Mouse (Mus musculus): ENCODE results near the gene Npcd. TPM values are rescaled to one million over a fixed set of nuclear protein-coding genes. Genes with fewer than 3 reads are reported as not detected.

Gene Npcd
- polyA plus RNA-seq, 1 experiment from 2014 or later: not detected

DNA sequence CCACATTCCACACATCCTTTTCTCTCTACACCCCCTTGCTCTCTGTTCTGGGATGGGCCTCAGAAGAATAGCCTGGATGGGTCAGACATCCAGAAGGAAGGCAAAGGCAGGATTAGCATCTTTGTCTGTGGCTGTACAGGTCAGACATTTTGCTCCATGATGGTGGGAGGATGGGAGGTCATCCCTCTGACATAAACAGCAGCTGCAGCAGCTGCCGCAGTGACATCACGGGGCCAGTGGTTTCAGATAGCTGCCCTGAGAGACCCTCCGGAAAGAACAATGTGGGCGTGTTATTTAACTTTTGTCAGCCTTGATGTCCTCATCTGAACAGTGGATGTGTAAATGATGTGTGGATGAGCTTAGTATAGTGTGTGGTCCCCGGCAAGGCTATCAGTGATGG lies 88.2 kb downstream of the Npcd start:
- no peaks in the 10 kb centered on the region for H3K27me3 ChIP-seq (ENCODE audit: control insufficient read depth, insufficient read depth, low read length)
- H3K9ac ChIP-seq (ENCODE audit: low read length): no peak overlapping the region
- ATAC-seq (ENCODE audit: low FRiP score): no peak
- WGBS: 85% methylated on average over 5 of the region's 5 CpGs
- peak; percentile 6 for DNase-seq (ENCODE audit: low spot score, missing footprints)
- H3K27ac ChIP-seq (ENCODE audit: low read depth, low read length): no peak overlapping the region
- no peak overlapping the region for H3K4me3 ChIP-seq (ENCODE audit: low read depth, low read length)
- peaks cover 11% of the 10 kb centered on the region for H3K4me1 ChIP-seq (ENCODE audit: control insufficient read depth, insufficient read depth, low read length)
- no peaks in the 10 kb centered on the region for H3K9me3 ChIP-seq (ENCODE audit: control insufficient read depth, low read length)
- H3K4me2 ChIP-seq: no peak overlapping the region
- no peaks in the 10 kb centered on the region for H3K36me3 ChIP-seq (ENCODE audit: control insufficient read depth, insufficient read depth, low read length)

DNA sequence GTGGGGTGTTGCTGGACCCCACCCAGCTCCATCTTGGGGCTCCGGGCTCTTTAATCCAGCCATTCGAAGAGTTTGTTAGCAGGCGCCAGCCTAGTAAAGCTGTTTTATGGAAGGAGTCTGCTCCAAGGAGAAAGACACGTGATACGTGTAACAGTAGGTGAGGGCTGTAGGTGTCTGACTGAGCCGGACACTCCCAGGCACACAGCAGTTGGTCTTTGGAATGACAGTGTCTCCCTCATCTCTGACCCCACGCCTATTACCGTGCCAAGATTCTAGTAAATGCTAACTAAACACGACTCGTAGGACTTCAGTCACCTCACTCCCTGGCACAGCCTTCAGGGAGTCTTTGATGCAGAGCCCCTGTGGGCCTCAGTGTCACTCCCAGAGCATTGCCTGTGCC lies 88.7 kb downstream of the Npcd start:
- WGBS: 88% methylated on average over 10 of the region's 10 CpGs
- no peak overlapping the region for H3K9ac ChIP-seq (ENCODE audit: low read length)

DNA sequence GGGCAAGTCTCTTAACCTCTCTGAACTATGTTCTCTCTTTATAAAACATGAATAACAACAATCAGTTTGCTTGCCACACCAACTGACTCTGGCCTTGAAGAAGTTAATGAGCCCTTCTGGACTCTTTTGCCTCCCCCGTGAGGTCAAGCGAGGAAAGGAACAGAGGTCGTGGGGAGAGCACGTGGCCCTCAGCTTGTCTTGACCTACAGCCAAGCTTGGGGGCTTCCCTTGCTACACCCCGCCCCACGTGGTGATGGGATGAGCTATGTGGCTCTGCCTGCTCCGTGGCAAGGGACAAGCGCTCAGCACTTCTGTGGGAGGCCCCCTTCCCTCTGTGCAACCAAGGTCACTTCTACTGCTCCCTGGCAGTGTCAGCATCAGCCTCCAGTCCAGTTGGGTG lies 89.3 kb downstream of the Npcd start:
- Histone ChIP-seq H3K27me3 (ENCODE audit: control insufficient read depth, insufficient read depth, low read length) (no peaks in the 10 kb centered on the region), H3K4me2 (no peak overlapping the region), H3K36me3 (ENCODE audit: control insufficient read depth, insufficient read depth, low read length) (no peaks in the 10 kb centered on the region), H3K4me3 (ENCODE audit: low read depth, low read length) (no peak overlapping the region), H3K9ac (ENCODE audit: low read length) (no peak overlapping the region), H3K9me3 (ENCODE audit: control insufficient read depth, low read length) (no peaks in the 10 kb centered on the region), H3K27ac (ENCODE audit: low read depth, low read length) (no peak overlapping the region), H3K4me1 (ENCODE audit: control insufficient read depth, insufficient read depth, low read length) (peaks cover 11% of the 10 kb centered on the region)
- DNase-seq (ENCODE audit: low spot score, missing footprints) (peak; percentile 69), ATAC-seq (ENCODE audit: low FRiP score) (no peak)
- WGBS: 82% methylated on average over 8 of the region's 8 CpGs

More for the DNA sequence above, 88.7 kb downstream of the Npcd start:
- H3K27ac ChIP-seq (ENCODE audit: low read depth, low read length): no peak overlapping the region
- no peaks in the 10 kb centered on the region for H3K27me3 ChIP-seq (ENCODE audit: control insufficient read depth, insufficient read depth, low read length)
- ATAC-seq (ENCODE audit: low FRiP score) (no peak), DNase-seq (ENCODE audit: low spot score, missing footprints) (peak; percentile 71)
- H3K4me2 ChIP-seq: no peak overlapping the region
- no peaks in the 10 kb centered on the region for H3K9me3 ChIP-seq (ENCODE audit: control insufficient read depth, low read length)
- H3K4me3 ChIP-seq (ENCODE audit: low read depth, low read length): no peak overlapping the region
- H3K4me1 ChIP-seq (ENCODE audit: control insufficient read depth, insufficient read depth, low read length): peaks cover 11% of the 10 kb centered on the region
- no peaks in the 10 kb centered on the region for H3K36me3 ChIP-seq (ENCODE audit: control insufficient read depth, insufficient read depth, low read length)

DNA sequence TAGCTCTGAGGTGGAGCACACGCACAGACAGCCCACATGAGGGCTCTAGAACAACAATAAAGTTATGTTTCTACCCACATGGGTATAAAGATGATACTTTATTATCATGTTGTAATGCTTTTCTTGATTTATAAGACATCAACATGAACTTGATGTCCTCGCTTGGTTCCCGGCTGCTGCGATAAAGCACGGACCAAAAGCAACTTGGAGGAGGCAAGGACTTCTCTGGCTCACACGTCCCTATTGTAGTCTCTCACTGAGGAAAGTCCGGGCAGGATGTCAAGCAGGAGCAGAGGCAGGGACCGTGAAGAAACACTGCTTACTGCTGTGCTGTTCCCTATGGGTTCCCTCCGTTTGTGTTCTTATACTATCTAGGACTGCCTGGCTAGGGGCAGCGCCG lies 90.0 kb downstream of the Npcd start:
- no peak overlapping the region for H3K27ac ChIP-seq (ENCODE audit: low read depth, low read length)
- H3K4me2 ChIP-seq: no peak overlapping the region
- H3K27me3 ChIP-seq (ENCODE audit: control insufficient read depth, insufficient read depth, low read length): no peaks in the 10 kb centered on the region
- no peaks in the 10 kb centered on the region for H3K9me3 ChIP-seq (ENCODE audit: control insufficient read depth, low read length)
- peaks cover under 1% of the 10 kb centered on the region; the same call in 1 of the 2 replicates for H3K36me3 ChIP-seq (ENCODE audit: control insufficient read depth, insufficient read depth, low read length)
- WGBS: 93% methylated on average over 11 of the region's 11 CpGs
- peaks cover 11% of the 10 kb centered on the region for H3K4me1 ChIP-seq (ENCODE audit: control insufficient read depth, insufficient read depth, low read length)
- DNase-seq (ENCODE audit: low spot score, missing footprints): peak; percentile 80
- no peak for ATAC-seq (ENCODE audit: low FRiP score)
- H3K9ac ChIP-seq (ENCODE audit: low read length): no peak overlapping the region
- no peak overlapping the region for H3K4me3 ChIP-seq (ENCODE audit: low read depth, low read length)

DNA sequence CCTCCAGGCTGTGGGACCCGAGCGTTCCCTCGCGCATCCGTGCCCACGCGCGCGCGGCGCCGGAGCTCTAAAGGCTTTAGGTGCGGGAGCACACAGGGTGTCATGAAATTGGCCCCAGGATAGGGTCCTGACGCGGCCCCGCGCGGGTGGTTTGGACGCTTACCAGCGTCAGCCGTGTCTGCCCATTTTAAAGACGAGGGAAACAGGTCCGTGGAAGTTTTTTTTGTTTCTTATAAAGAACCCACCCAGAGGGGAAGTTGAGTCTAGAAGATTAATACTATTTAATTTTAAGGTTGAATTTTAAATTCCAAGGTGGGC lies 91.4 kb downstream of the Npcd start:
- peaks cover 5% of the 10 kb centered on the region; the same call in 1 of the 2 replicates for H3K36me3 ChIP-seq (ENCODE audit: control insufficient read depth, insufficient read depth, low read length)
- WGBS: under 1% methylated on average over 23 of the region's 23 CpGs
- H3K4me3 ChIP-seq (ENCODE audit: low read depth, low read length): peak overlapping the region; percentile 98
- H3K4me2 ChIP-seq: peak overlapping the region; percentile 93
- H3K27me3 ChIP-seq (ENCODE audit: control insufficient read depth, insufficient read depth, low read length): no peaks in the 10 kb centered on the region
- H3K9ac ChIP-seq (ENCODE audit: low read length): peak overlapping the region; percentile 90
- peaks cover 11% of the 10 kb centered on the region for H3K4me1 ChIP-seq (ENCODE audit: control insufficient read depth, insufficient read depth, low read length)
- no peak overlapping the region for H3K27ac ChIP-seq (ENCODE audit: low read depth, low read length)
- DNase-seq (ENCODE audit: low spot score, missing footprints) (no peak), ATAC-seq (ENCODE audit: low FRiP score) (no peak)
- H3K9me3 ChIP-seq (ENCODE audit: control insufficient read depth, low read length): no peaks in the 10 kb centered on the region

DNA sequence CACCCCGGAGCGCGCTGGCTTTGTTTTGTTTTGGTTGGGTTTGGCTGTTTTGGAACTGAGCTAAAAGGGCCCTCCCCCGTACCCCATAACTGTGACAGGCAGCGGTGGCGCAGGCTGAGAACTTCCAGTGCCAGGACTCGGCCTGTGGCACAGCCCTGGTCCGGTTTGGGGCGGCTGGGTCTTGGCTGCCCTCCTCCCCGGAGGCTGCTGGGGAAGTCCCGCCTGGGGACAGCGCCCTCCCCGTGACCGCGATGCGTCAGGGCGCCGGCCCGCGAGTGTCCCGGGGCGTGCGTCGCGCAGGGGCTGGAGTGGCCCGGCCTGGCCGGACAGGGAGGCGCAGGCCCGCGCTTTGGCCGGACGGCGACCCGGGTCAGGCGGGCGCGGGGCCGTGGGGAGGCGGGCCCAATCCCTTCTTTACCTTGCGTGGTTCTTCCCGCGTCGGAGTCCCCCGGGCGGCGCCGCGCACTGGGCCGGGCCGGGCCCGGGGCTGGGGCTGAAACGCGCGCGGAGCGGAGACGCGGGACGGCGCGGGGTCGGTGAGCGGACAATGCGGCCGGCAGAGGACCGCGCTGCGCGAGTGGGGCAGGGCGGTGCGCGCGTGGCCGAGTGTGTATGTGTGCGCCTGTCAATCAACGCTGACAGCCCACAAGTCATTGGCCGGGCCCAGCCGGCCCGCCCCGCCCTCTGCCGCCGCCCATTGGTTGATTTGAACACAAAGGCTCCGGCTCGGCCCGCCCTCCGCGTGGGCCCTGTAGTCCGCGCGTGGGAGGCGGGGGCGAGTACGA lies 91.9 kb downstream of the Npcd start, which contains the start of gene Sun2:
Gene Sun2 (minus strand): TSS at position 616 of the 785 bp plus-strand sequence.
- Histone ChIP-seq H3K9ac (ENCODE audit: low read length) (peak within 1 kb of the TSS; percentile 90), H3K4me1 (ENCODE audit: control insufficient read depth, insufficient read depth, low read length) (peaks cover 11% of the 10 kb centered on the region), H3K36me3 (ENCODE audit: control insufficient read depth, insufficient read depth, low read length) (peaks cover 5% of the 10 kb centered on the region; the same call in 1 of the 2 replicates), H3K4me3 (ENCODE audit: low read depth, low read length) (peak within 1 kb of the TSS; percentile 98), H3K4me2 (peak within 1 kb of the TSS; percentile 93), H3K9me3 (ENCODE audit: control insufficient read depth, low read length) (no peaks in the 10 kb centered on the region), H3K27ac (ENCODE audit: low read depth, low read length) (no peak within 1 kb of the TSS), H3K27me3 (ENCODE audit: control insufficient read depth, insufficient read depth, low read length) (no peaks in the 10 kb centered on the region)
- 0% methylated on average over 73 of the region's 93 CpGs for WGBS
- peak; percentile 98 for DNase-seq (ENCODE audit: low spot score, missing footprints)
- ATAC-seq (ENCODE audit: low FRiP score): peak; percentile 91

DNA sequence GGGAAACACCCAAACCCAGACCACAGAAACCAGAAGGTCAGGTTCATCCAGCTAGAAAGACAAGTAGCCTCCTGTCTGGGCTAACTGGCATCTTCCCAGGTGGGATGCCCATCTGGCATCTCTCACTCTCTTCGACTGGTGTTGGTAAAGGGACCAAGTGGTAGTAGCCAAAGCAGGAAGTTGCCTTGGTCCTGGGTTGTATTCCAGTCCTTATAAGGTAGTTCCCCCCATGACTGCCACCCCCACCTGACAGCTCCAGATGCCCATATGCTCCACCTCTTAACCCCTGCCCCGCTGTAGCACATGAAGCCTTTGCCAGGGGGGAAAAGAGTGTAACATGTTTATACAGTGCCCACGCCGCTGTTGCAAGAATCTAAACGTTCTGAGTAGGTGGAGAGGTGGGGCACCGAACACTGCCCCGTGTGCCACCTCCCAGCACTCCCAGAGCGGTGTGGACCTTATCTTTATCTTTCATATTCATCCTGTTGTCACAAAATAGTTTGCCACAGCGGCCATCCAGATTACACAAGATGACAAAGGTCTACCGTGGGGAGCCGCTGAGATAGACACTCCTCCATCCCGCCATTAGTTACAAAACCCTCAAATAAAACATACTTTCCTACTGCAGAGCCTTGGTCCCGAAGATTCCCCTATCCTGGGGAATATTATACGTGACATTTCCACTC lies 92.7 kb downstream of the Npcd start:
- H3K4me2 ChIP-seq: peak overlapping the region; percentile 93
- H3K9ac ChIP-seq (ENCODE audit: low read length): peak overlapping the region; percentile 90
- H3K36me3 ChIP-seq (ENCODE audit: control insufficient read depth, insufficient read depth, low read length): peaks cover 8% of the 10 kb centered on the region
- ATAC-seq (ENCODE audit: low FRiP score): no peak
- no peaks in the 10 kb centered on the region for H3K27me3 ChIP-seq (ENCODE audit: control insufficient read depth, insufficient read depth, low read length)
- DNase-seq (ENCODE audit: low spot score, missing footprints): peak; percentile 88
- H3K4me1 ChIP-seq (ENCODE audit: control insufficient read depth, insufficient read depth, low read length): peaks cover 11% of the 10 kb centered on the region
- no peak overlapping the region for H3K27ac ChIP-seq (ENCODE audit: low read depth, low read length)
- H3K4me3 ChIP-seq (ENCODE audit: low read depth, low read length): peak overlapping the region; percentile 98
- no peaks in the 10 kb centered on the region for H3K9me3 ChIP-seq (ENCODE audit: control insufficient read depth, low read length)
- 46% methylated on average over 14 of the region's 14 CpGs for WGBS

DNA sequence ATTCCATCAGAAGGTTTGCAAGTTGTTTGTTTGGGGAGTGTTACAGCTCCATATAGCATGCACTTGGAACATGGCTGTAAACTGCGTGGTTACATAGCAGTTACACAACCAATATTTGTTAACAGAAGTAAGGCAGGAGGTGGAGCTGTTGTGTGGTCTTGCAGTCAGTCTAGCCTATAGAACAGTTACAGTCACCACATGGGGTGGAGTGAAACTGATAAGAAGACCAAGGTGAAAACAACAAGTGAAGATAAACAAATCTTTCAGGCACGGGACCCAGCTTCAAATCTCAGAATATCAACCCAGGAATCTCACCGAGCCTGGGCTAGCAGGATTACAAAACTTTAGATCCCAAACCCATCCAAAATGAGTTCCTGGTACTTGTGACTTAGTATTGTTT lies 93.3 kb downstream of the Npcd start:
- DNase-seq (ENCODE audit: low spot score, missing footprints): no peak
- H3K4me1 ChIP-seq (ENCODE audit: control insufficient read depth, insufficient read depth, low read length): peaks cover 11% of the 10 kb centered on the region
- no peak overlapping the region for H3K27ac ChIP-seq (ENCODE audit: low read depth, low read length)
- H3K9ac ChIP-seq (ENCODE audit: low read length): no peak overlapping the region
- H3K4me2 ChIP-seq: peak overlapping the region; percentile 93
- peaks cover 8% of the 10 kb centered on the region for H3K36me3 ChIP-seq (ENCODE audit: control insufficient read depth, insufficient read depth, low read length)
- ATAC-seq (ENCODE audit: low FRiP score): no peak
- H3K9me3 ChIP-seq (ENCODE audit: control insufficient read depth, low read length): no peaks in the 10 kb centered on the region
- 80% methylated on average over 3 of the region's 3 CpGs for WGBS
- no peaks in the 10 kb centered on the region for H3K27me3 ChIP-seq (ENCODE audit: control insufficient read depth, insufficient read depth, low read length)
- no peak overlapping the region for H3K4me3 ChIP-seq (ENCODE audit: low read depth, low read length)
